Mouse (Mus musculus) liver, embryonic 13.5 days (tissue): Measurements from ENCODE around the gene Iqcf1. TPM values are rescaled to one million over a fixed set of nuclear protein-coding genes. Genes with fewer than 3 reads are reported as not detected.

ENCODE experiments used
- ATAC-seq: fragments of 200-750 bp; cut with Nextera tagmentation; 2 replicates; pipeline ENCODE4 v1.8.0; 2017; ENCODE audit warnings: low read depth, mild to moderate bottlenecking, moderate number of reproducible peaks, moderate library complexity
- DNase-seq: peaks from one replicate; pipeline ENCODE4 v3.0.0; 2022
- H3K27ac ChIP-seq: fragments of 300-500 bp; sonication (generic); 2 replicates; pipeline ENCODE4 v1.5.1; 2015; ENCODE audit warnings: moderate library complexity, mild to moderate bottlenecking, inconsistent platforms
- H3K27me3 ChIP-seq: fragments of 300-500 bp; sonication (generic); 2 replicates; pipeline ENCODE4 v1.6.1; 2015; ENCODE audit warnings: mild to moderate bottlenecking, inconsistent platforms
- H3K36me3 ChIP-seq: fragments of 300-500 bp; sonication (generic); 2 replicates; pipeline ENCODE4 v1.6.1; 2015; ENCODE audit warnings: mild to moderate bottlenecking, inconsistent platforms
- H3K4me1 ChIP-seq: fragments of 300-500 bp; sonication (generic); replicated peaks from 2 replicates; pipeline ENCODE4 v1.6.1; 2015; ENCODE audit warnings: inconsistent platforms
- H3K4me2 ChIP-seq: fragments of 300-500 bp; sonication (generic); 2 replicates; pipeline ENCODE4 v1.6.1; 2015; ENCODE audit warnings: inconsistent platforms, mild to moderate bottlenecking, moderate library complexity
- H3K4me3 ChIP-seq: fragments of 300-500 bp; sonication (generic); replicated peaks from 2 replicates; pipeline ENCODE4 v1.5.1; 2015; ENCODE audit warnings: mild to moderate bottlenecking, inconsistent platforms
- H3K9ac ChIP-seq: fragments of 300-500 bp; sonication (generic); 2 replicates; pipeline ENCODE4 v1.6.1; 2015; ENCODE audit warnings: mild to moderate bottlenecking, inconsistent platforms
- H3K9me3 ChIP-seq: fragments of 300-500 bp; sonication (generic); replicated peaks from 2 replicates; pipeline ENCODE4 v1.6.1; 2016; ENCODE audit warnings: inconsistent platforms
- WGBS: fragments of 180-500 bp; shearing (Covaris S2); methylation state at CpG from one replicate; pipeline ENCODE4 v1.1.7; 2015; ENCODE audit not compliant: insufficient replicate concordance; 5-methylcytosine and 5-hydroxymethylcytosine counted together
- polyA plus RNA-seq: library from polyadenylated mRNA; unstranded; fragments of >200 nt; fragmentation: Nextera tagmentation; extraction: Ambion mirVana; gene quantifications from 2 replicates; pipeline ENCODE4 v1.2.1, GENCODE M21; 2015

Iqcf1 gene
- polyA plus RNA-seq, 1 experiment from 2014 or later, result not detected

GRCm38 (mm10) chr9:106534975-106535374 is 35.2 kb downstream of the Iqcf1 start:
- H3K4me1 ChIP-seq, result no peaks in the 10 kb centered on the region
- ATAC-seq (no peak), DNase-seq (no peak)
- H3K4me2 ChIP-seq, result no peak overlapping the region
- H3K36me3 ChIP-seq, result no peaks in the 10 kb centered on the region
- no peak overlapping the region for H3K9ac ChIP-seq
- H3K4me3 ChIP-seq, result no peak overlapping the region
- H3K27me3 ChIP-seq, result no peaks in the 10 kb centered on the region
- H3K9me3 ChIP-seq, result no peaks in the 10 kb centered on the region
- WGBS, result 76% methylated on average over 11 of the region's 11 CpGs
- H3K27ac ChIP-seq, result no peak overlapping the region

Other genes with a start within 250 kb of the Iqcf1 start
- 27.4 and 27.8 TPM in 2 replicates for gene Poc1a, start 218.9 kb upstream of the Iqcf1 start, polyA plus RNA-seq
- 3.8 and 4.1 TPM in 2 replicates for gene Dusp7, start 131.3 kb upstream of the Iqcf1 start, polyA plus RNA-seq
- gene Rpl29, start 70.5 kb upstream of the Iqcf1 start, polyA plus RNA-seq, result 772 and 835 TPM in 2 replicates
- gene Acy1, start 61.6 kb upstream of the Iqcf1 start, polyA plus RNA-seq, result 31.2 and 32.2 TPM in 2 replicates
- 16.7 and 18.2 TPM in 2 replicates for gene Abhd14b, start 52.5 kb upstream of the Iqcf1 start, polyA plus RNA-seq
- gene Abhd14a, start 52.3 kb upstream of the Iqcf1 start, polyA plus RNA-seq, result 24.4 and 26.3 TPM in 2 replicates
- 12.7 and 13.2 TPM in 2 replicates for gene Pcbp4, start 46.7 kb upstream of the Iqcf1 start, polyA plus RNA-seq
- 0.09 TPM in 1 of 2 replicates, not detected in the other for gene Gpr62, start 34.0 kb upstream of the Iqcf1 start, polyA plus RNA-seq
- 44.2 and 47.6 TPM in 2 replicates for gene Rrp9, start 24.0 kb upstream of the Iqcf1 start, polyA plus RNA-seq
- gene Parp3, start 23.0 kb upstream of the Iqcf1 start, polyA plus RNA-seq, result 0.71 and 0.75 TPM in 2 replicates
- not detected in 2 replicates for gene Iqcf5, start 14.6 kb downstream of the Iqcf1 start, polyA plus RNA-seq
- not detected in 2 replicates for gene Iqcf3, start 61.7 kb downstream of the Iqcf1 start, polyA plus RNA-seq
- not detected in 2 replicates for gene Iqcf4, start 71.0 kb downstream of the Iqcf1 start, polyA plus RNA-seq
- gene Iqcf6, start 126.6 kb downstream of the Iqcf1 start, polyA plus RNA-seq, result not detected in 2 replicates
- not detected in 2 replicates for gene Grm2, start 156.1 kb downstream of the Iqcf1 start, polyA plus RNA-seq
- gene Tex264, start 186.0 kb downstream of the Iqcf1 start, polyA plus RNA-seq, result 14.1 and 16.3 TPM in 2 replicates